Mouse (Mus musculus) olfactory bulb, adult 2 months (tissue): ENCODE data around the gene Tnk1. TPM values are rescaled to one million over a fixed set of nuclear protein-coding genes. Genes with fewer than 3 reads are reported as not detected.

Experiments
- H3K27ac ChIP-seq: fragments of 200-500 bp; 2 replicates; pipeline ENCODE4 v1.5.1; 2012; ENCODE audit warnings: low read depth, low read length; ENCODE audit not compliant: insufficient read depth
- H3K4me1 ChIP-seq: fragments of 200-500 bp; 2 replicates; pipeline ENCODE4 v1.6.1; 2012; ENCODE audit warnings: low read length; ENCODE audit not compliant: control insufficient read depth, insufficient read depth
- H3K4me3 ChIP-seq: fragments of 200-500 bp; 2 replicates; pipeline ENCODE4 v1.5.1; 2012; ENCODE audit warnings: mild to moderate bottlenecking, low read depth, low read length, moderate library complexity; ENCODE audit not compliant: insufficient read depth
- CTCF ChIP-seq: fragments of 200-500 bp; IDR thresholded peaks from 2 replicates; pipeline ENCODE4 v1.5.1; 2012; ENCODE audit warnings: low read depth, mild to moderate bottlenecking, low read length, moderate library complexity; ENCODE audit not compliant: insufficient read depth
- POLR2A ChIP-seq: fragments of 200-500 bp; IDR thresholded peaks from 2 replicates; pipeline ENCODE4 v1.6.1; 2012; ENCODE audit warnings: mild to moderate bottlenecking, low read depth, low read length, moderate library complexity; ENCODE audit not compliant: insufficient read depth
- WGBS: fragments of 180-500 bp; shearing (Covaris S2); methylation state at CpG from one replicate; pipeline ENCODE4 v1.1.7; 2018; 5-methylcytosine and 5-hydroxymethylcytosine counted together
- polyA plus RNA-seq: library from polyadenylated mRNA; stranded (reverse); fragments of >200 nt; gene quantifications from 2 replicates; pipeline ENCODE4 v1.2.4, GENCODE M21; 2012; ENCODE audit warnings: low replicate concordance; ENCODE audit not compliant: missing spikeins, insufficient read depth, insufficient read length

Gene Tnk1
- polyA plus RNA-seq, 1 experiment = not detected

GRCm38 (mm10) chr11:69849884-69850283 is 8.6 kb downstream of the Tnk1 start:
- H3K4me1 ChIP-seq = peaks cover 14% of the 10 kb centered on the region
- TF ChIP-seq CTCF (no peak), POLR2A (no peak)
- no peak overlapping the region for H3K27ac ChIP-seq
- 94% methylated on average over 15 of the region's 15 CpGs for WGBS
- no peak overlapping the region for H3K4me3 ChIP-seq

GRCm38 (mm10) chr11:69849128-69849527 is 9.4 kb downstream of the Tnk1 start:
- no peak for TF ChIP-seq CTCF
- TF ChIP-seq POLR2A = no peak

GRCm38 (mm10) chr11:69848021-69848420 is 10.5 kb downstream of the Tnk1 start:
- H3K27ac ChIP-seq = no peak overlapping the region
- TF ChIP-seq POLR2A = no peak
- no peak for TF ChIP-seq CTCF
- peaks cover 14% of the 10 kb centered on the region for H3K4me1 ChIP-seq
- WGBS = 96% methylated on average over 6 of the region's 6 CpGs
- no peak overlapping the region for H3K4me3 ChIP-seq

More at GRCm38 (mm10) chr11:69849128-69849527, 9.4 kb downstream of the Tnk1 start:
- H3K27ac ChIP-seq = no peak overlapping the region
- H3K4me3 ChIP-seq = no peak overlapping the region
- peaks cover 14% of the 10 kb centered on the region for H3K4me1 ChIP-seq
- WGBS = 83% methylated on average over 9 of the region's 9 CpGs

- TF ChIP-seq POLR2A = 0 out of 2 replicates have a peak, but pooled peaks have one; percentile 9
- no peak for TF ChIP-seq CTCF
- Histone ChIP-seq H3K4me1 (peaks cover 14% of the 10 kb centered on the region), H3K27ac (no peak overlapping the region; the same call in 1 of the 2 replicates), H3K4me3 (peak overlapping the region; percentile 71)
- WGBS = 17% methylated on average over 37 of the region's 37 CpGs
Measured at GRCm38 (mm10) chr11:69846738-69847688, 11.5 kb downstream of the Tnk1 start.

GRCm38 (mm10) chr11:69846198-69846680 is 12.3 kb downstream of the Tnk1 start, which contains the start of gene Plscr3:
Plscr3 (plus strand) TSS chr11:69846376.
- peak within 1 kb of the TSS; percentile 66 for H3K27ac ChIP-seq
- H3K4me3 ChIP-seq = peak within 1 kb of the TSS; percentile 71
- no peak for TF ChIP-seq CTCF
- TF ChIP-seq POLR2A = peak; percentile 67
- H3K4me1 ChIP-seq = peaks cover 14% of the 10 kb centered on the region
- WGBS = 1% methylated on average over 37 of the region's 38 CpGs

GRCm38 (mm10) chr11:69838714-69839104 is 19.8 kb downstream of the Tnk1 start:
- 0% methylated on average over 7 of the region's 7 CpGs for WGBS
- Histone ChIP-seq H3K4me3 (peak overlapping the region; percentile 78), H3K27ac (peak overlapping the region; percentile 84), H3K4me1 (peaks cover 25% of the 10 kb centered on the region)
- no peak for TF ChIP-seq CTCF
- no peak for TF ChIP-seq POLR2A

- under 1% methylated on average over 34 of the region's 34 CpGs for WGBS
Measured at GRCm38 (mm10) chr11:69837952-69838713, 20.4 kb downstream of the Tnk1 start, which contains the start of gene Tmem256. Tmem256 (plus strand) TSS chr11:69838514.

GRCm38 (mm10) chr11:69837604-69837951 is 21.0 kb downstream of the Tnk1 start, which contains the start of gene Nlgn2:
Nlgn2 (minus strand) TSS chr11:69837784.
- peak within 1 kb of the TSS; percentile 89 for H3K4me3 ChIP-seq
- H3K4me1 ChIP-seq = peaks cover 28% of the 10 kb centered on the region
- WGBS = under 1% methylated on average over 31 of the region's 32 CpGs
- no peak for TF ChIP-seq CTCF
- peak; percentile 74 for TF ChIP-seq POLR2A
- H3K27ac ChIP-seq = peak within 1 kb of the TSS; percentile 84

More at GRCm38 (mm10) chr11:69837952-69838713, 20.4 kb downstream of the Tnk1 start, which contains the start of gene Tmem256:
- no peak for TF ChIP-seq CTCF
- TF ChIP-seq POLR2A = peak; percentile 87
- Histone ChIP-seq H3K4me1 (peaks cover 28% of the 10 kb centered on the region), H3K4me3 (peak within 1 kb of the TSS; percentile 89), H3K27ac (peak within 1 kb of the TSS; percentile 84)
